Mouse (Mus musculus) liver, adult (tissue): Measurements from ENCODE around the gene Dlg5.

Experiments used
- GATA4 ChIP-seq: IDR thresholded peaks from 2 replicates; pipeline ENCODE4 v1.6.1; 2014; ENCODE audit warnings: mild to moderate bottlenecking, low read length; ENCODE audit not compliant: insufficient replicate concordance

The Dlg5 gene

GRCm38 (mm10) chr14:24216064-24216463 is 29.7 kb downstream of the Dlg5 start:
- no peak for TF ChIP-seq GATA4

DNA sequence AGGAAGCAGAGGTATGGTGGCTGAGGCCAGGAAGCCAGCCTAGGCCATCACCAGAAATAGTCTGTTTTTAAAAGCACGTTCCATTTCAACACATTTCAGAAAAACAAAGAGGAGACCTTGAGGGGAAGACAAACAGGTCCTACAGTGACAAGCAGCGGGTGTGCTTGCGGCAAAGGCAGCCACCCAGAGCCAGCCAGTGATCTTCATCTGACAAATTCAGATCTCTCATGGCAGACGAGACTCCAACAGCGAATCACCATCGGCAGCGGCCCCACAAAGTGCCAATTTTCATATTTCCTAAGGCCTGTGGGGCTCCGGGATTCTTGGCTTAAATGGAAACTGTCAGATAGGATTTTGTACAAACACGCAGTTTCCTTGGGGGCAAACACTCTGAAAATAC is 31.3 kb downstream of the Dlg5 start:
- no peak for TF ChIP-seq GATA4

- no peak for TF ChIP-seq GATA4
Measured at GRCm38 (mm10) chr14:24213336-24213735, 32.4 kb downstream of the Dlg5 start.

DNA sequence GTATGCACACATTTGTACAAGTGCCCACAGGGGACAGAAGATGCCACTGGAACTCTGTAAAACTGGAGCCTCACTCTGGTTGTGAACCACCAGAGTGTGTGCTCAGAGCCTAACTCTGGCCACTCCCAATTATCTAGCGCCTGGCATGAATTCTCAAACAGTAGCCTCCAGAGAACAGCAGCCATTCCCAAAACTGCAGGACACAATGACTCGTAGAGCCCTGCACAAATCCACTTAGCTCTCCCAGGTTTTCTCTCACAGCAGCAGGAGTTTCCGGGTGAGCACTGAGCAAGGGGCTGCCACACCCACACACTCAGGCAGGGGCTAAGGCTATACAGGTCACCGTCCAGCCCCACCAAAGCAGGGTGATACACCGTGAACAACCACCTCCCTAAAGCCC is 32.9 kb downstream of the Dlg5 start:
- no peak for TF ChIP-seq GATA4

- no peak for TF ChIP-seq GATA4
Measured at GRCm38 (mm10) chr14:24207360-24207752, 38.4 kb downstream of the Dlg5 start.

- TF ChIP-seq GATA4 = no peak
Measured at GRCm38 (mm10) chr14:24206736-24207359, 38.9 kb downstream of the Dlg5 start.

DNA sequence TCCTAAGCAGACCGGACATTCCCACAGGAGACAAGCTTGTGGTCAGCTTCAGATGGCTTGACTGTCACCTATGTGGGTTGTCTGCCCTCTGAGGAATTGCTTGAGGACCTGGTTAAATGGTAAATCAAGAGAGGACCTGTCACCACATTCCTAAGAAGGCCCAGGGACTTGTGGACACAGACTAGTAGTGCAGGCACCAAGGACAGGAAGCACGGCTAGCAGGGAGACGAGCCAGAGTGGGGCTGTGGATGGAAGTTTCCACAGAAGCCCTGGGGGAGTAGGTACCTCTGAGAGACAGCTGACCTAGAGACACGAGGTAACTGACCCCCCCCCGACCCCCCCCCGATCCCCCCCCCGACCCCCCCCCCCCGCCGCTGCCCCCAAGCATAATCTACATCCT is 39.4 kb downstream of the Dlg5 start:
- TF ChIP-seq GATA4 = no peak

- no peak for TF ChIP-seq GATA4
Measured at GRCm38 (mm10) chr14:24205281-24205871, 40.3 kb downstream of the Dlg5 start.

GRCm38 (mm10) chr14:24203210-24203609 is 42.5 kb downstream of the Dlg5 start:
- no peak for TF ChIP-seq GATA4

DNA sequence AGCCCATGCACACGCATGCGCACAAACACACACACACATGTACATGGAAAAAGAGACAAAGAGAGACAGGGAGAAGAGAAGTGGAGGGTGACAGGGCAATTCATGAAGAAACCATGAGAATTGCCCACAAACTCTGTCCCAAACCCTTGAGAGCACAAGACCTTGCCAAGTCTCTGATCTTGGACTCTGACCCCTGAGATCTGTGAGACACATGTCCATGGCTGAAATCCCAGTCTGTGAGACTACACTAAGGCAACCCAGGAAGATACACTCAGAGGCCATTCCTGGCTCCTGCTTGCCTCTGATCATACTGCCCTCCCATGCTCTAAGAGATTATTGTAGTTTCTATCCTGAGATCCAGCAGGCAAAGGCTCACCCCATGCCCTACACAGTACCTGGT is 44.9 kb downstream of the Dlg5 start:
- TF ChIP-seq GATA4 = no peak

DNA sequence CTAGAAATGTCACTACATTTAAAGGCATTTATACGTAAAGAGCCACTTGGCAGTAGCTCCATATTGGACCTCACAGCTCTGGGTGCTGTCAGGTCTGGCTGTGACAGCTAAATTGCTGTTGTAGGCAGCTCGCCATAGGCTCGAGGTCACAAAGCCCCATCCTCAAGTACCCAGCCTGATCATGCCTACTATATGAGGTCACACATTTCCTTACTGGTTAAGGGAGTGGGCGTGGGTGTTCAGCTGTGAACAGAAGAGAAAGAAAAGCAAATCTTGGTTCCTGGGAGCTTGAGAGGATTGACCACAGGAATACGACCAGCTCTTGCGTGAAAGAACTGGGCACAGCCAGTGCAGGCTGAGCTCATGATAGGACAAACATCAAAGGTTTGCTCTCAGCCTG is 46.0 kb downstream of the Dlg5 start:
- TF ChIP-seq GATA4 = no peak

- no peak for TF ChIP-seq GATA4
Measured at GRCm38 (mm10) chr14:24197865-24198264, 47.9 kb downstream of the Dlg5 start.

- no peak for TF ChIP-seq GATA4
Measured at GRCm38 (mm10) chr14:24196947-24197346, 48.8 kb downstream of the Dlg5 start.

- no peak for TF ChIP-seq GATA4
Measured at GRCm38 (mm10) chr14:24190131-24190530, 55.6 kb downstream of the Dlg5 start.

GRCm38 (mm10) chr14:24189598-24189997 is 56.1 kb downstream of the Dlg5 start:
- TF ChIP-seq GATA4 = no peak

GRCm38 (mm10) chr14:24185514-24185913 is 60.2 kb downstream of the Dlg5 start:
- TF ChIP-seq GATA4 = no peak

- TF ChIP-seq GATA4 = no peak
Measured at GRCm38 (mm10) chr14:24182955-24183354, 62.8 kb downstream of the Dlg5 start.
